Mouse (Mus musculus) layer of hippocampus, adult 11-12 months (tissue): ENCODE measurements at regions not wholly inside any gene's neighbourhood (a gene's known extent, or its start where the extent isn't known, plus 50 kb on each side); places are given as distances from the start of the nearest gene placed in this dataset.

Source experiments
- DNase-seq: peaks from one replicate; pipeline ENCODE4 v3.0.0; 2022; ENCODE audit warnings: low spot score

- no peak for DNase-seq
Measured at GRCm38 (mm10) chr13:60513756-60514155, 88.0 kb upstream of the Dapk1 start.

DNA sequence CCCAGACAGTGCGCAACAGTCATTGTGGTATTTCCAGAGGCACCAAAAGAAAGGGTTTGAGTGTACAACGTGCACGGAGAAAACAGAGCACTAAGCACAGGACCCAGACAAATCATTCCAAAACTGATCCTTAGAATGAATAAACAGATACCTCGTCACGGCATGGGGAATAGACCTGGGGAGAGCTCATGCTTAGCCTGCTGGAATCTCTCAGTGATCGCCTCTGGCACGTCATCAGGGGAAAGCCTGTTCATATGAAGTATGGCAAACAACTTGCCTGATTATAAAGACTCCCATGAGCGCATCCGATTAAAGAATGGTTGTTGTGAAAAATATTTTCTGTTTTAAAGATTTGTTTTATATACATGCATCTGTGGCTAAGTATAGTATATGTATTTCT, 86.9 kb upstream of the Dapk1 start:
- no peak for DNase-seq

DNA sequence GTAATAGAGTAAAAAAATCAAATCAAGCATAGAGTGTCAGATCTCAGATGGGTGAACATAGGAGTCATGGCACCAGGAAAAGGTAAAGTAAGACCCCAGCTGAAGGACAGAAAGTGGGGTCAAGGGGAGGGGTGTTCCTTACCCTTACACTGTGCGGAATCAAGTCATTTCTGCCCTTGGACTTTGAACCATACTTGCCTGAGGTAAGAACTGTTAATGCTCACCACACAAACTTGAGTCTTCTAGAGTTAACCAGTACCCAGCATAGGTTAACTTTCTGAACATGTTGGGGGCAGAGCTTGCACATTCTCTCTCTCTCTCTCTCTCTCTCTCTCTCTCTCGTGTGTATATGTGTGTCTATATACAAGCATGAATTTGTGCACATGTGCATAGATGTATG, 83.7 kb upstream of the Dapk1 start:
- no peak for DNase-seq

DNA sequence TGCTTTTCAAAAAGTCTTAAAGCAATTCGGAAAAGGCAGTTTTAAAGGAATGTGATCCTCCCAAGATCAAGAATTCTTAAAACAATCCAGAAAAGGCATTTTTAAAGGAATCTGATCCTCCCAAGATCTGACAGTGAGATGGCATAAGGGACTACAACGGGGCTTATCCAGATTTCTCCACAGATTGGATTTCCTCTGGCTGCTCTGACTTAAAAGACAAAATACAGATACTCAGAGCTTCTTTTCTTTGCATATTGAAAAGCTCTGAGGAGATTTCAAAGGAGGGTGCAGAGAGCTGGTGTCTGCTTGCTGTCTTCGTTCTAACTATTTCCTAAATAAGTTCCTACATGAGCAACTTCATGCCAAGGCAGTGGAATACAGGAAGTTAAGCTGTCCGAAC, 82.0 kb upstream of the Dapk1 start:
- DNase-seq = no peak

- DNase-seq = peak; percentile 83
Measured at GRCm38 (mm10) chr13:60522719-60523450, 78.9 kb upstream of the Dapk1 start.

DNA sequence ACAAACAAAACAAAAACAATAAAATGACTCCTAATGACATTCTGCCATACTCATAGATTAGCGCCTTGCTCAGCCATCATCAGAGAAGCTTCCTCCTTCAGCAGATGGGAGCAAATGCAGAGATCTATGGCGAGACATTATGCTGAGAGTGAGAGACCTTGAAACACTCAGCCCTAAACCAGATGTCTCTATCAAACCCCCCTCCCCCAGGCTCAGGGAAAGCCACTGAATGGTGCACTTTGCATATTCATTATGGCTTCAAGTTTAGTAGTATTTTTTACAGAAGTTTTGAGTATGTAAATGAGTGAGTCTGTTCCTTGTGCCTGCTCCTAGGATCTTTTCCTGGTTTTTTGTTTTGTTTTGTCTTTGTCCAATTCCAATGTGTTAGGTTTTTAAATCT, 73.9 kb upstream of the Dapk1 start:
- no peak for DNase-seq

DNA sequence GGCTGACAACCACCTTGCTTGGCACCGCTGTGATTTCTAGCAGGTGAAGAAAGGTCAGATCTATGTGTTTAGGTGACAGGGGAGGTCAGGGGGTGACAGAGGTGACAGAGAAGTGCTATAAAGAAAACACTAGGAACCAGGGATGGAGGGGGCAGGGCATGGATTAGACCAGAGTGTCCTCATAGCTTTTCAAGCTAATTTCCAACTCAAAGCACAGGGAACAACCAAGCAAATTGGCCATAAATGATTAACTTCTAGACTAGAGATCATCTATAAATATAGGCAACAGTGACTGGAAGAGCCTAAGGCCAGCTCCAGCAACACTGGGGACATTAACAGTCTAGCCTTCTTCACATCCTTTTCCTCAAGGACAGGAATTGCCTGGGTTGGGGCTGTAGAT, 72.9 kb upstream of the Dapk1 start:
- no peak for DNase-seq

DNA sequence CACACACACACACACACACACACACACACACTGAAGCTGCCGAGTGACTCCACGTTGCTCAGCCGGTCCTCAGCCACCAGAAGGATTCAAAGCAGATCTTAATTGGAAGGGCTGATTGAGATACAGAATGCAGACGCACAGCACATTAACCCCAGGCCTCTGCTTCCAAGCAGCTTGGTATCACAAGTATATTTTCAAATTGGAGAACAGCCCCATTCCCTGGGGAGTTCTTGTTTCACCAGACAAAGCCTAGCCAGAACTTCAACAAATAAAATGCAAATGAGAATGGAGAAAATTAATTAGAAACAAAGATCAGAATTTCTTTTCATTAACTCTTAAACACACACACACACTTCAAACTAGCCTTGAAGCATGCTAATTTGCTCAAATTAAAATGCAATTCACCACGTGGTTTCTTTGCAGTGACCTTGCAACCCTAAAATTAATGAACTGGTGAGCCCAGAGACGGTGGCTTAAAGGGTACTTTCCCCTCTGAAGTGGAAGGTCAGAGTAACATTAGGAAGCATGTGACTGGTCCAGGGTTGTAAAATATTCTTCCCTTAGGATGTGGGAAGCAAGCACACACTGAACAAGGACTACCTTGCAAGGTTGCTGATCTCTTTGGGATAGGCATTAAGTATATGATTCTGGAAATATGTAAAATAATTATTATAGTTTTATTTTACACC, 72.2 kb upstream of the Dapk1 start:
- no peak for DNase-seq

DNA sequence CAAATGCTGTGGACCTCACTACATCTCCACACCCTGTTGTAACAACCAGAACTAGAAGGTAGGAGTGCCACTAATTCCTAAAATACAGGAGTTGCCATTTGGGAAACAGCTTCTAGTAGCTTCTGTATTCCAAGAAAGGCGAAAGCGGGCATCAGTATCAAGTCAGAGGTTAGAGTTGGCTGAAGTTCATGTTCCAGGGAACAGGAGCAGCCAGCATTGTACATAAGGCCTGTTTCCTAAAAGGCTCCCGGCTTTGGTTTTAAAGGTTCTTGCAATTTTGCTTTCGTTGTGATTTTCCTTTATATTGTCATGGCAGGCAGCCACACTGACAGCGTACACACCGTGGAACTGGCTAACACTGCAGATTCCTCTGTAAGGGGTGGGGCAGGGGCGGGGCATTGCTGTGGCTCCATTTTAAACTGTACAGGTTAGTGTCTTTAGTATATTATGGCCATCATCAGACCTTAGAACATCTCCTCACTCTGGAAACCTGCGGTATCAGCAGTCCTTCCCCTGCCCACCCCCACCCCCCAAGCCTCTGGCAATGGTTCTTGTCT, 67.8 kb upstream of the Dapk1 start:
- no peak for DNase-seq

DNA sequence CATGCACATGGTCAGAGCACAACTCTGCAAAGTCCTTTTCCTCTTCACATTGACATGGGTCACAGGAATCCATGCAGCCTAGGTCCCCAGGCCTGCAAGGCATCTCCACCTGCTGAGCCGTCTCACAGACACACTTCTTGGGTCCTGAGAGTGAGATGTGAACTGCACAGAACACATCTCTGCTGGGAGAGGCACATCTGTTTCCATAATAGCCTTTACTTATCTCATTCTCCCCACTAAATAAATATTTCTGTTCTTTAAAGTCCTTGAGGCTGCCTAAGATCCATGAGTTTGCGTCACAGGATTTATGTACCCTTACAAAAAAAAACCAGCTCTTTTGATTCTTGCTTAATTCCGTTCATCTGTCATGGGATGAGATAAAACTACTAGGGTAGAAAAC, 67.2 kb upstream of the Dapk1 start:
- no peak for DNase-seq

- DNase-seq = no peak
Measured at GRCm38 (mm10) chr13:60535045-60535444, 66.7 kb upstream of the Dapk1 start.

DNA sequence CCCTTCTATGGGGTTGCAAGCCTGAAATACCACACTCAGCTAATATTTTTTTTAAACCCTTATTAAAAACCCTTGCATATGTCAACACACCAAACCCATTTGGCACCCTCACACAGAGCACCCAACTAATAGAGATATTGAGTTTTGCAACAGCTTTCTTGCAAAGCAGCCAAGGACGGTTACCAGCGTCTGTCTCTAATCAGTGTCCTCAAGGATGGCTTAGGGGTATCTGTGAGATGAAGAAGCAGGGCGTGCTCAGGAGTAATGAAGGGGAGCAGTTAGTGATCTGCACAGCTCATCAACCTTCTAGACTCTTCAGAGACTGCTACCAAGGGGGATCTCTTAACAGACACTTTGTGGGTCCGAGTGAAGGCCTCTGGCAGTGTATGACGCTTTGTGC, 65.0 kb upstream of the Dapk1 start:
- no peak for DNase-seq

DNA sequence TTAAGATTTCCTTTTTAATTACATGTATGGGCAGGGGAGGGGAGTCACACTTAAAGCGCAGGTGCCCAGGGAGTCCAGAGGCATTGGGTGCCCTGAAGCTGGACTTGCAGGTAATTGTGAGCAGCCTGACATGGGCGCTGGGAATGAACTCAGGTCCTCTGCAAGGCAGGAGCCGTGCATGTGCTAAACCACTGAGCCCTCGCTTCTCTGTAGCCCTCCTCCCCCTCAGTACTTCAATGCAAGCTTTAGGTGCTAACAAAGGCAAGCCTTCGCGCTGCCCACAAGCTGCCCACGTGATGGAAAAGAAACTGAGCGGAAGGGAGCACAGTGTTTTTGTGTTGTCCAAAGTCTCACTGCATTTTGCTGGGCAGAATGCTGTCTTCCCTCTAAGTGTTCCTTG, 63.6 kb upstream of the Dapk1 start:
- DNase-seq = no peak

DNA sequence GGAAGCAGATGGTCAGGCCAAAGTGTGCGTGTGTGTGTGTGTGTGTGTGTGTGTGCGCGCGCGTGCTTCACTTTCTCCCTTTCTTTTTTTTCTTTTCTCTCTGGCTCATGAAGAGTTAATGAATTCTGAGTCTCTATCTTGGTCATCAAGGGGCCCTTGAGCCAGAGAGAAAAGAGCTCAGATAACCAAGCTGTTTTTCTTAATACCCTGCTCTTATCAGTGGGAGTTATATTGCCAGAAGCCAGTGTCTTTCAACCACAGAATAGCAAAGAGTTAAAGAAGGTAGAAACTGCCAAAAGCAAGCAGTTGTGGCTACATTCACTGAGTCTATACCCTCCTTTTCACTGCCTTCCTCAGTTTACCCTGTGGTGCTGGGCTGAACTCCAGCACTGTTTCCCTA, 60.6 kb upstream of the Dapk1 start:
- no peak for DNase-seq

DNA sequence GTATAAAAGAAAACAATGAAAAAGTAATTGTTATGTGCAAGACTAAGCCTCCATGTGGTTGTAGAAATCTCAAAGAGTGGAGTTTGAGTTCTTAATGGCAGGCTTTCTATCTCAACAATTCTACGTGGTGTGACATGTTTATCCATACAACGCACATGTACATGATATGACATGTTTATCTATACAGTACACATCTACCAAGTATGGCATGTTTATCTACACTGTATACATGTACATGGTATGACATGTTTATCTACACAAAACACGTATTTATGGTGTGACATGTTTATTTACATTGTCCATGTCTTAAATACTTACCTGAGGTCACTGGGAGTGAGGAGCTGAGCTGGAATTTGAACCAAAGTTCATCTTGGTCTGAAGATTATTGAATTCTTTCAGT, 57.4 kb upstream of the Dapk1 start:
- DNase-seq = no peak

- DNase-seq = no peak
Measured at GRCm38 (mm10) chr13:60545999-60546733, 55.6 kb upstream of the Dapk1 start.
